Mouse (Mus musculus) limb, embryonic 10.5 days (tissue): Measurements from ENCODE around the gene Jade1. TPM values are rescaled to one million over a fixed set of nuclear protein-coding genes. Genes with fewer than 3 reads are reported as not detected.

Experiments used
- DNase-seq: peaks from one replicate; pipeline ENCODE4 v3.0.0-alpha.2; 2017; ENCODE audit warnings: low spot score
- H3K27ac ChIP-seq: fragments of 300-500 bp; sonication (generic); 2 replicates; pipeline ENCODE4 v1.5.1; 2016; ENCODE audit warnings: mild to moderate bottlenecking
- H3K27me3 ChIP-seq: fragments of 300-500 bp; sonication (generic); 2 replicates; pipeline ENCODE4 v1.6.1; 2016; ENCODE audit warnings: low read depth, mild to moderate bottlenecking; ENCODE audit not compliant: poor library complexity, severe bottlenecking
- H3K36me3 ChIP-seq: fragments of 300-500 bp; sonication (generic); 2 replicates; pipeline ENCODE4 v1.6.1; 2016; ENCODE audit warnings: mild to moderate bottlenecking, moderate library complexity
- H3K4me1 ChIP-seq: fragments of 300-500 bp; sonication (generic); 2 replicates; pipeline ENCODE4 v1.6.1; 2016
- H3K4me3 ChIP-seq: fragments of 300-500 bp; sonication (generic); 2 replicates; pipeline ENCODE4 v1.5.1; 2016; ENCODE audit warnings: mild to moderate bottlenecking, moderate library complexity
- H3K9me3 ChIP-seq: fragments of 300-500 bp; sonication (generic); replicated peaks from 2 replicates; pipeline ENCODE4 v1.6.1; 2016; ENCODE audit warnings: mild to moderate bottlenecking
- WGBS: fragments of 180-500 bp; shearing (Covaris S2); methylation state at CpG from one replicate; pipeline ENCODE4 v1.1.7; 2016; 5-methylcytosine and 5-hydroxymethylcytosine counted together
- polyA plus RNA-seq: library from polyadenylated mRNA; unstranded; fragments of >200 nt; fragmentation: Nextera tagmentation; extraction: Ambion mirVana; gene quantifications from 2 replicates; pipeline ENCODE4 v1.2.1, GENCODE M21; 2016

Jade1 gene
- polyA plus RNA-seq, 1 experiment from 2014 or later, result 17.6 TPM

- no peaks in the 10 kb centered on the region for H3K27me3 ChIP-seq
- peaks cover 24% of the 10 kb centered on the region for H3K36me3 ChIP-seq
- no peak overlapping the region for H3K4me3 ChIP-seq
- no peak for DNase-seq
- peaks cover 32% of the 10 kb centered on the region for H3K4me1 ChIP-seq
- H3K27ac ChIP-seq, result no peak overlapping the region
- WGBS, result 83% methylated on average over 6 of the region's 6 CpGs
- no peaks in the 10 kb centered on the region for H3K9me3 ChIP-seq
Observed at GRCm38 (mm10) chr3:41586330-41586729, 30.8 kb downstream of the Jade1 start.

DNA sequence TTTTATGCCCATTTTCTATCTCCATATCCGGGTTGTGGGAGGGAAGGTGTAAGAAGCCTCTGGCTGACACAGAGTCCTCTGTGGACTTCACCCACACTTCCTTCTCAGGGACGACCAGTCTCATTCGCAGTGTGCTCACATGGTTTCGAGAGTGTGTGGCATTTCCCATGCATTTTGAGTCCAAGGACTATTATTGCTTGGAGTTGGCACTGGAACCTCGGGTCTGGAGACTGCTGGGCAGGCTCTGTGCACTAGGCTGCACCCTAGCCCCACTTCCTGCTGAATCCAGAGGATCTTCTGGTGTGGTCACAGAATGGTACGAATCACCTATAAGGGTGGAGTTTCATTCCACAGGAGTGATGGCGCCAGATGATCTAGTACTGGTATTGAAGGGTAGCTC is 31.4 kb downstream of the Jade1 start:
- DNase-seq, result no peak
- Histone ChIP-seq H3K4me1 (peaks cover 26% of the 10 kb centered on the region), H3K36me3 (peaks cover 30% of the 10 kb centered on the region), H3K27ac (no peak overlapping the region), H3K4me3 (no peak overlapping the region), H3K27me3 (no peaks in the 10 kb centered on the region), H3K9me3 (no peaks in the 10 kb centered on the region)
- 93% methylated on average over 7 of the region's 7 CpGs for WGBS

DNA sequence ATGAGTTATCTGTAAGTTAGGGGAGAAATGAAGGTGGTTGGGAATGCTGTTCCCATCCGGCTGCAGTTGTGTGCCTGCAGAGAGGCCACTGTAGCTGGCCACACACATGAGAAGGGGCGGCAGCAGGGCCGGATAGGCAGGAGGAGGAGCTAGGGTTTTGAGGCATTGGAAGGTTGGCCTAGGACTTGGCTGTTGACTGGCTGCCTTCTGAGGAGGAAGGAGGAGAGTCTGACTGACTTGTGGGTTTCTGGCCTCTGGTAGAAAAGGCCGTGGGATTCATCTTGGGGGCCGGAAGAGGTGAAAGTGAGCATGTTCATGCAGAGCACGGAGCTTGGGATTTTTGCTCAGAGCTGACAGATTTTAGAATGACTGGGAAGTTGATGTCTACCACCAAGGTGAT is 32.1 kb downstream of the Jade1 start:
- Histone ChIP-seq H3K36me3 (peaks cover 37% of the 10 kb centered on the region), H3K4me3 (no peak overlapping the region), H3K27ac (no peak overlapping the region), H3K9me3 (no peaks in the 10 kb centered on the region), H3K4me1 (peaks cover 20% of the 10 kb centered on the region), H3K27me3 (no peaks in the 10 kb centered on the region)
- DNase-seq, result no peak
- WGBS, result 71% methylated on average over 6 of the region's 6 CpGs

DNA sequence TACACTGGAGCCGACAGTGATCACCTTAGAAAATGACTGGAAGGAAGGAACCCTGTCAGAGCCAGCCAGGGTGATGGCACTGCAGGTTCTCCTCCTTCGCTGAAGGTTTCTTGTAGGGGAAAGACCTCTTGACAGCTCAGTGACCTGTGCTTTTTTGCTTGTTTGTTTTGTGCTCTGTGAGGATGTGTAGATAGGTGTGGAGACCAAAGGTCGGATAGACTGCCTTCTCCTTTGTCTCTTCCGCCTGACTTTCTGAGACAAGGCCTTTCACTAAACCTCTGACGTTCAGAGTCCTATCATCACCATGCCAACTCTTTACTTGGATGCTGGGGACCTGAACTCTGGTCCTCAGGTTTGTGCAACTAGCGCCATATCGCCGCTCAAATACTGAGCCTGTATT is 33.0 kb downstream of the Jade1 start:
- Histone ChIP-seq H3K9me3 (no peaks in the 10 kb centered on the region), H3K27ac (no peak overlapping the region), H3K4me3 (no peak overlapping the region), H3K4me1 (peaks cover 15% of the 10 kb centered on the region), H3K36me3 (peaks cover 42% of the 10 kb centered on the region), H3K27me3 (no peaks in the 10 kb centered on the region)
- DNase-seq, result no peak
- 91% methylated on average over 8 of the region's 8 CpGs for WGBS

GRCm38 (mm10) chr3:41589246-41589914 is 33.8 kb downstream of the Jade1 start:
- Histone ChIP-seq H3K9me3 (no peaks in the 10 kb centered on the region), H3K4me1 (peaks cover 11% of the 10 kb centered on the region), H3K36me3 (peaks cover 51% of the 10 kb centered on the region), H3K27me3 (no peaks in the 10 kb centered on the region), H3K4me3 (no peak overlapping the region), H3K27ac (no peak overlapping the region)
- no peak for DNase-seq
- 92% methylated on average over 19 of the region's 19 CpGs for WGBS

DNA sequence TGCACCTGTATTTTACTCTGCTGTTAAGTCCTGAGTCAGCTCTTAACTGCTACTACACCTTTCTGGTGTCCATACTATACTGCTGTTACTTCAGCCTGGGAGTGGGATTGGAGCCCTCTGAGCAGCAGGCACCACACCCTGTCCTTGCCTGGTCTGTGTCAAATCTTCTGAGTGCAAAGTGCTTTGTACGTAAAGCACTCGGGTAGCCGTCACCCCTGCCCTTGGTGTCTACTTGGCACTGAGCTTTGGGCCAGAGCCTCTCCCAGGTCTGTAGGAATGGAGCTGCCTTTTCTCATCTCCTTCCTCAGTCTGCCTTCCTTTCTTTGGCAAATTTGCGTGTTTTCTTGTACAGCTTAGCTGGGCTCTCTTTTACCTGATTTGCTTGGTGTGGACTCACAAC is 34.5 kb downstream of the Jade1 start:
- Histone ChIP-seq H3K36me3 (peaks cover 57% of the 10 kb centered on the region), H3K9me3 (no peaks in the 10 kb centered on the region), H3K27me3 (no peaks in the 10 kb centered on the region), H3K27ac (no peak overlapping the region), H3K4me1 (peaks cover 11% of the 10 kb centered on the region), H3K4me3 (no peak overlapping the region)
- DNase-seq, result no peak
- WGBS, result 97% methylated on average over 4 of the region's 4 CpGs

DNA sequence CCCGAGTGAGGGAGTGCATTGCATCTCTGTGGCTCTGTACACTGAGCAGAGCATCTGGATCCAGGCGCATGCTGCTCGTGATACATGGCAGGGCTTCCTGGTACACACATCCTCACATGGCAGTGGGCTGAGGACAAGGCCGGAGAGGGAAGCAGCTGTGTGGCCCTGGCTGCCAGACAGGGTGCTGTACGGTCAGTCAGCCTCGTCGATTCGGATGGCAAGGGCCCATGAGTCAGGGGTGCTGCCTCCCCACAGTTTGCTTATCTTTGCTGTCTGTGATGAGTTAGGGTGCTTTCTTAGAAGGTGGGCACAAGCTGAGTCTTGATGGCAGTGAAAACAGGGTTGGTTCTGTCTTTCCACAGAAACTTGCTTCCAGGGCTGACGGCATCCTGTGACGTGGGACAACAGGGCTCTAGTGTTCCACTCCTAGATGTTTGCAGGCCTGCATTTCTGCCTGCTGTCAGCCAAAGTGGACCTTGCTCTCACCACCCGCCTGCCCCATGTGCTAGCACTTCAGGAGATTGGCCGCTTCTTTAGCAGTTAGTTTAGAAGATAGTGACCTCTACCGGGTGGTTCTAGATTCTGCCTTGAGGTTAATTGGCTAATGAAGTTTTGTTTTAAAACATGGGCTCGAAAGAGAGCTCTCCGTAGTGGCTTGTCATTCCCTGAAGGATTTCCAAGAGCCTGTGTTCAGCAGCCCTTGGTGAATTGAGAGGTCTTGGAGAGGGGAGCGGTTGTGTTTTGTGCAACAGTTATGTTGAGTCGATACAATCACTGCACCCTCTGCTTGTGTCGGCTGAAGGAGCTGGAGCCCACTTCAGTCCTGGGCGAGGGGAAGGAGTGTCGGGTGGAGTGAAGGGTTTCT is 35.4 kb downstream of the Jade1 start:
- Histone ChIP-seq H3K27ac (no peak overlapping the region), H3K36me3 (peaks cover 66% of the 10 kb centered on the region)
- WGBS, result 92% methylated on average over 20 of the region's 20 CpGs

GRCm38 (mm10) chr3:41591651-41592170 is 36.2 kb downstream of the Jade1 start:
- peaks cover 11% of the 10 kb centered on the region for H3K4me1 ChIP-seq
- H3K4me3 ChIP-seq, result no peak overlapping the region
- DNase-seq, result no peak
- no peaks in the 10 kb centered on the region for H3K27me3 ChIP-seq
- no peak overlapping the region for H3K27ac ChIP-seq
- peaks cover 74% of the 10 kb centered on the region for H3K36me3 ChIP-seq
- 95% methylated on average over 14 of the region's 14 CpGs for WGBS
- H3K9me3 ChIP-seq, result no peaks in the 10 kb centered on the region

More for the DNA sequence above, 35.4 kb downstream of the Jade1 start:
- Histone ChIP-seq H3K27me3 (no peaks in the 10 kb centered on the region), H3K4me1 (peaks cover 11% of the 10 kb centered on the region), H3K9me3 (no peaks in the 10 kb centered on the region), H3K4me3 (no peak overlapping the region)
- no peak for DNase-seq

DNA sequence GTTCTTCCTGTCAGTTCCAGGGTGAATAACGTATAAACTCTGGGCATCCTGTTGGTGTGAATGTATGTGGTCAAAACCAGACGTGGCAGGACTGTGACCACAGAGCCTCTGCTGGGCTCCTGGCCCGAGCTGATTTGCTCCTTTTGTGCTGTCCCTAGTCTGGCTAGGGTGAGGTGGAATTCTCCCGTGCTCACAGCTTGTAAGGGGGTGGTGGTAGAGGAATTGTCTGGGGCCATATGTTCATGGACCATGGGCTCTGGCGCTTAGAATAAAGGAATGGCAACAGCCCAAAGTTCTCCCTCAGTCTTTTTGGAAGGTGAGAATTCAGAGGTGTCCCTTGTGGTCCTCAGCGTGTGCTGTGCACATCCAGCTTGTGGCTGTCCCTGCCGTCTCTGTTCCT is 37.3 kb downstream of the Jade1 start:
- Histone ChIP-seq H3K27ac (no peak overlapping the region), H3K27me3 (no peaks in the 10 kb centered on the region), H3K9me3 (no peaks in the 10 kb centered on the region), H3K4me3 (no peak overlapping the region), H3K36me3 (peaks cover 85% of the 10 kb centered on the region), H3K4me1 (peaks cover 1% of the 10 kb centered on the region)
- WGBS, result 86% methylated on average over 7 of the region's 7 CpGs
- no peak for DNase-seq

DNA sequence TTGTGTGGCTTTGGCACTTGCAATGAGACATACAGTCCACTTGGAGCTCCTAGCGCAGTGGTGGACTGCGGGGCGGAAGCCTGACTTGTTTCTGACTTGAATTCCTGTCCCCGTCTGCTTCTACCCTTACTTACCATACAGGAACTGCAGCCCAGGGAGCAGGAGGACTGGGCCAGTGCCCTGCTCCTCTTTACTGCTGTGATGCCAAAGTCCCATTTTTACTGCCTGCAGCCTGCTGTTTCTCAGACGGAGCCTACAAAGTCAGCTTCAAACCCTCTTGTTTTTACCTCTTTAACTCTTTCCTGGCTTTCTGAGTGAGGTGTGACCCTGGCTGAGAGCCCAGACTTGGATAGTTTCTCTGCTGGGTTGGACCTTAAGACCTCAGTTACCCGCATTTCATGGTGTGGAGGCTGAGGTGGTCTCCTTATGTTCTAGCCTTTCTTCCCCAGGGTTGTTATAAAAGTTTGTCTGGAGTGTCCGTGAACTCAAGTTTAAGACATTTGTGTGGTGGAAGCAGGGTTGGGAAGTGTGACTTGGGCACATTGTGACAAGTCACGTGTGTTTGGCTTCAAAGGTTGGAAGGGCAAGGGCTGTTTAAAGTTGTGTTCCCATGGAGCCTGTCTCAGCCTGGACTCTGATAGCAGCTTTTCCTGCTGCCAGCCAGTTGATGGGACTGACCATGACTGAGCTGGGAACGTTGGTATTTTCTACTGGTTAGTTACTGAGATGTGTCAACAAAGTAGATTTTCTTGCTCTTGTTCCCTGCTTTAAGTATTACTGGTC is 38.8 kb downstream of the Jade1 start:
- Histone ChIP-seq H3K27me3 (no peaks in the 10 kb centered on the region), H3K9me3 (no peaks in the 10 kb centered on the region), H3K36me3 (peaks cover 94% of the 10 kb centered on the region), H3K27ac (no peak overlapping the region), H3K4me3 (no peak overlapping the region), H3K4me1 (0 out of 2 replicates have a peak, but pooled peaks cover 3% of the 10 kb centered on the region)
- WGBS, result 82% methylated on average over 9 of the region's 9 CpGs
- no peak for DNase-seq

- Histone ChIP-seq H3K4me1 (0 out of 2 replicates have a peak, but pooled peaks cover 3% of the 10 kb centered on the region), H3K27me3 (no peaks in the 10 kb centered on the region), H3K9me3 (no peaks in the 10 kb centered on the region), H3K36me3 (peaks cover 94% of the 10 kb centered on the region), H3K4me3 (no peak overlapping the region), H3K27ac (no peak overlapping the region)
- 93% methylated on average over 4 of the region's 4 CpGs for WGBS
- no peak for DNase-seq
Observed at GRCm38 (mm10) chr3:41595010-41595409, 39.5 kb downstream of the Jade1 start.

DNA sequence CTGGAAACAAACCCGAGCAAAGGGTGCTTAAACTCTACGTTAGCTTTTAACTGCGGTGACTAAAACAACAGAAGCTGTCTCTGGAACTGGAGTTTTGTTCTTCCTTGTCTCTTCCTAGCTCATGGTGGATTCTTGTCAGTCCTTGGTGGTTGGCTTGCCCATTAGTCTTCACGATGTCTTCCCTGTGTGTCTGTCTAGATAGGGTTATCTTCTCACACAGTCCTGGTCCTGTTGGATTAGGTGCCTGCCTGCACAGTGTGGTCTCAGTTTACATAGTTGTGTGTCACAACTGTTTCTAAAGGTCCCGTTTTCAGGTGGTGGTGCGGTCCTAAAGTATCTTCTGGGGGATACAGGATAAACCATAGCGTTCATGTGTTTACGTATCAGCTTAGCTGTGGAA is 41.5 kb downstream of the Jade1 start:
- Histone ChIP-seq H3K27ac (no peak overlapping the region), H3K36me3 (peaks cover 89% of the 10 kb centered on the region), H3K4me1 (0 out of 2 replicates have a peak, but pooled peaks cover 3% of the 10 kb centered on the region), H3K9me3 (no peaks in the 10 kb centered on the region), H3K4me3 (no peak overlapping the region), H3K27me3 (no peaks in the 10 kb centered on the region)
- WGBS, result 96% methylated on average over 8 of the region's 8 CpGs
- DNase-seq, result no peak
